Mouse (Mus musculus) ZHBTc4 (cell line): Measurements from ENCODE around the gene Pnmal1.
"Not testable (repeated sequence)": the region's sequence is repeated elsewhere in the genome, so short reads cannot be mapped to it uniquely, and the experiment has no call there.

ENCODE experiments used
- DNase-seq: peaks from one replicate; pipeline ENCODE4 v3.0.0-alpha.2; 2011; ENCODE audit warnings: low read depth, low spot score

The Pnmal1 gene

DNA sequence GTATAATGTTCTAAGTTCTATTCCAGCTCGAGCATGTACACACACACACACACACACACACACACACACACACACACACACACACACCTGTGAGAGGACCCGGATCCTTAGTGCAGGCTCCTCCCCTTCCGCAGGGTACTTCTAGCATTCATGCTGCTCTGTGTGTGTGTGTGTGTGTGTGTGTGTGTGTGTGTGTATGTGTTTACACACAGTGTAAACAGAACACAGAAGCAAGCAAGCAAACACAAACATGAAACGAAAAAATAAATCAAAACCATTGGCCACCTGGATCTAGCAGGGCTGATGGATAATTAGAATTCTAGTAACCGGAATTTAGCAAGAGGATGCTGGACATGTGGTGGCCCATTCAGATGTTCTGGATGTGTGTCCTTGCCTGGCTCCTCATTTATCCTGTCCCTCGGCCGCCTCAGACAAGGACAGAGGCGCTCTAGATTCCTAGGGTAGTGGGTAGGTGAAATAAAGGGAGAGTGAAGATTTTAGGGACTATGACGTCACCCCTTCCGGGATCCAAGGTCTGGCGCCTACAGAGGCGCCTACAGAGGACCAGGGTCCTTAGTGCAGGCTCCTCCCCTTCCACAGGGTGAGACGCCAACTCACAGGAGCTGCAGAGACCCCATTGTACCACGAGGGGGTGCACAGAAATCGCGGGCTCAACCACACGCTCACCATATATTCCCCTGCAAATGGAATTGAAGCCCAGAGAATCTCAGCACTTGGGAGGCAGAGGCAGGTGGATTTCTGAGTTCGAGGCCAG lies 8.4 kb upstream of the Pnmal1 start:
- DNase-seq, result peak; percentile 95

DNA sequence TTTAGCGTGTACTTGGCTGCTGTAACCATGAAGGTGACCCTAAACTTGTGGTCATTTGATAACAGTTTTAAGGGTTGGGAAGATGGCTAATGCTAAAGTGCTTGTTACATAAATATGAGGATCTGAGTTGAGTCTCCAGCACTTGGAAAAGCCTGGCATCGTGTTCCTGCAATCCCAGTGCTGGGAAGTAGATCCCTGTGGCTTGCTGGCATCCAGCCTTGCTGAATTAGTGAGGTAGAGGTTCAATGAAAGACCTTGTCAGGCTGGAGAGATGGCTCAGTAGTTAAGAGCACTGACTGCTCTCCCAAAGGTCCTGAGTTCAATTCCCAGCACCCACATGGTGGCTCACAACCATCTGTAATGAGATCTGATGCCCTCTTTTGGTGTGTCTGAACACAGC lies 5.7 kb upstream of the Pnmal1 start:
- DNase-seq, result not testable (repeated sequence)

DNA sequence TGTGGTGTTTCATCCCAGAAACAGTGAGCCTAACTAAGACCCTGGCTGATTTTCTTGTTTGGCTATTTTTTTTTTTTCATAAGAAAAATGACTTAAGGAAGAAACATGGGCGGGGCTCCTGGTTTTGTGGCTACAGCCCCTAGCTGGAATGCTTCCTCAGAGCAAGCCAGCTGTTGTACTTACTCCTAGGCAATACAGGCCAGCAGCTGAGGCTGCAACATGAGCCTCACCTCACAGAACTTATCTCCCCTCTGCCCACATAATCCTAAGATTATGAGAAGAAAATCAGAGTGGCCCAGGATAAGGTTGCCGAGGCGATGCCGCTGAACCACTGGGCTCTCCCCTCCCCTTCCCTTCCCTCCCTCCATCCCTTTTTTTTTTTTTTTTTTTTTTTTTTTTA lies 3.8 kb upstream of the Pnmal1 start:
- DNase-seq, result no peak

DNA sequence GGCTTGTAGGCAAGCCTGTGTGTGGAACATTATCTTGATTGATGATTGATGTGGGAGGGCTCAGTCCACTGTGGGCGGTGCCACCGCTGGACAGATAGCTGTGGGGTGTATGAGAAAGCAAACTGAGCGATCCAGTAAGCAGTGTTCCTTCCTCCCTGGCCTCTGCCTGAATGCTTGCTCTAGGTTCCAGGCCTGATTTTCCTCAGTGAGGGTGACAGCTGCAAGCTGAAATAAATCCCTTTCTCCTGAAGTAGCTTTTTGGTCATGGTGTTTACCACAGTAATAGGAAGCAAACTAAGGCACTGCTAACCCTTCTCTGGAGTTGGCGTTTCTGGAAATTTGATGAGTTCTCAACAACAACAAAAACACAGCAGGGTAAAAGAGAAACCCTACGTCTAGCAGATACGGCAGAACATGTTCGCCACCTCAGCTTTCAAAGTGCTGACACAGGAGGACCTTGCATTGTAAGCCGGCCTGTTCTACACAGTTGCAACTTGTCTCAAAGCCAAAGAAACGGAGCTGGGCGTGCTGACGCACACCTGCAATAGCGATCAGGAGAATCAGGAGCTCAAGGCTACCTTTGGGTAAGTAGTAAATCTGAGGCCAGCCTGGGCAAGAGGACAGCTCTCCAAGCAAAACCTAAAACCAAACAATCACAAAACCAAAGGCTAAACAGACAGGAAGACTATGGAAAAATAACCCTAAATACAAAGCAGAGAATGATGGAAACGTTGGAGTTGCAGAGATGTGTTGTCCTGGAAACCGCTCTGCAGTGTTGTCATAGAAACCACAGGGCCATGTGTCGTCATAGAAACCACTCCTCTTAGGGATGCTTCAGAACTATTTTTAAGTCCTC lies 2.8 kb upstream of the Pnmal1 start:
- no peak for DNase-seq

DNA sequence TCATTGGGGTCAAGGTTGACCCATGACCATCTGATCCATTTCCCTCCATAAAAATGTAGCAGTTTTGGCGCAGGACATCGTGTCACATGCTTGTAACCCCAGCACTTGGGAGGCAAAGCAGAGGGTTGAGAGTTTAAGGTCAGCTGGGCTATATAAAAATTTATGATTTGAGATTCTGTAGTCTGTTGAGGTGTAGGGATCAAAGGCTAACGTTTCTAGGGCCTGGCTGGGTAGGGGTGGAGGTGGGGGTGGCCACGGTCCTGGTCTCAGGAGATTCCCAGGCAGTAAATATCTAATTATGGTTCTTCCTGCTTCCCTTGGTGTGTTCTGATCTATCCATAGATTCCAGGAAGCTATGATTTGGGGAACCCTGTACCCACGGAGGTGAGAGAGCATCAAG lies 2.2 kb downstream of the Pnmal1 start:
- DNase-seq, result no peak

DNA sequence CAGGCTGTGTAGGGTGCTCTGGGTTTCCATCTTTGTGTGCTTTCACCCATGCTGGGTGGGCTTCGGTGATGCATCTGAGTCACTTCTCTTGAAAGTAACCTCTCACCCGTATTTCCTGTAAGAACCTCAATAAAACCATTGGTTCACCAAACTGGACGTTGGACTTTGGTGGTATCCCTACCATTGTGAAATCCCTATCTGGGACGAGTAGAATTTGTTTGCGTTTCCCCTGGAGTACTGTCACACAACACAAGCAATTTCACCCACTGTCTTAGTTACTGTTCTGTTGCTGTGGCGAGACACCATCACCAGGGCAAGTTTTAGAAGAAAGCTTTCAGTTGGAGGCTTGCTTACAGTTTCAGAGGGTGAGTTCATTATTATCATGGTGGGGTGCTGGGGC lies 8.9 kb downstream of the Pnmal1 start:
- DNase-seq, result no peak

DNA sequence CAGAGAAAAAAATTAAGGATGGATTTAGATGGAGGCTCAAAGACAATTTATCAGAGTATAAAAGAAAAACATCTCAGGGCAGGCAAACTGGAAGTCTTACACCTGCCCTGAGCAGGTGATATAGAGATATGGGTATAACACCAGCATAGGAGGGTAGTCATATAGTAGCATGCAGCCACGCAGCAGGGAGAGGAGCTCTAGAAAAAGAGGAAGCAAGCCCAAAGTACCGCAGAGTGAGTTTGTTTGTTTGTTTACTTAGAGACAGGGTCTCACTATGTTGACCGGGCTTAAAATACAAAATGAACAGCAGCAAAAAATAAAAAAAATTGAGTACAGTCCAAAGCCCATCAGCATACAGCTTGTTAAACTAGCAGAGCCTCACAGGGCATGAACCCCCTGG lies 11.7 kb downstream of the Pnmal1 start:
- DNase-seq, result no peak

DNA sequence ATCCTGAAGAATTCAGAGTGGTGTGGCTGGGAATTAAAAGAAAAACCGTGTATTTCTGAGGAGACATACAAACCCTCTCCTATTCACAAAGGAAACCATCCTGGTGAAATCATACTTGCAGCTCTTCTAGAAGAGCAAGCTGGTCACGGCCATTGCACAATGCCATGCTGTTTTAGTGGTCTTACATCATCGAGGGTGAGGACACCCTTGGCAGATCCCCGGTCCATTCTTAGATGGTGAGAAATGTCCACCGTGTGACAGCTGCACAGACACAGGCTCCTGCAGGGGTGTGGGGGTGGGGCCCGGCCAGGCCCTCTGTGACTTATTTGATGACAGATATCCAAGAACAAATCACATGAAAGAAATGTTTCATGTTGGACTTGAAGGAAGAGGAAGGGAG lies 14.5 kb downstream of the Pnmal1 start:
- no peak for DNase-seq

DNA sequence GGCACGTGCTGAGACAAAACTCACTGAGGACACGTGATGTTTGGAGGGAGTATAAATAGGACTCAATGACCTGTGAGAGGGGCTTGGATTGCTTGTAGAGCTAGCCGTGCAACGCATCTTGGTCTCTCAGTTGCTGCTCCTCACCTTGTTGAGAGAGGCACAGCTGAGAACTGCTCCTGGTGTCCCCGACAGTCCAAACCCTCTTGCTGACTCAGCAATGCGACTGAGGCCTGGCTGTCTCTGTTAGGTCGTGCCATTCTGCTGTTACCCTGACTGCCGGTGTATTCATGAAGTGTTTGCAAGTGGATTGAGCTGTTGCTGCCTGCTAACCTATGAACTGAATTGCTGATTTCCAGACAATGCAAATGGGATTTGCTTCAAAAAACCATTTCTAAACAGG lies 16.8 kb downstream of the Pnmal1 start:
- DNase-seq, result no peak

DNA sequence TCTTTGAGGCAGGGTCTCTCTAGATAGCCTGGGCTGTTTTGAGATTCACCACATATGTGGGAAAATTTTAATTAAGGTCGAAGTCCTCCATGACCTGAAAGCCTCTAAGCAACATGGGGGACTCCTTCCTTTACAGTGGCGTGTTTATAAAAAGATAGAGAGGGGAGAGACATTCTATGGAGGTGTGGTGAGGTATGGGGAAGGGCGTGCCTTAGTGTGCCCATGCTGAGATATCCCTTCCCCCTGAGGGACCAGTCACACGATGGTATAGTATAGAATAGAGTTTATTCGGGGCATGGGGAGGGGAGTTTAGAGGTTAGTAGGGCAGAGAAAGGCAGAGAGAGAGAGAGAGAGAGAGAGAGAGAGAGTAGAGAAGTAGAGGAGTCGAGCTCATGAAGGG lies 18.7 kb downstream of the Pnmal1 start:
- DNase-seq, result no peak

DNA sequence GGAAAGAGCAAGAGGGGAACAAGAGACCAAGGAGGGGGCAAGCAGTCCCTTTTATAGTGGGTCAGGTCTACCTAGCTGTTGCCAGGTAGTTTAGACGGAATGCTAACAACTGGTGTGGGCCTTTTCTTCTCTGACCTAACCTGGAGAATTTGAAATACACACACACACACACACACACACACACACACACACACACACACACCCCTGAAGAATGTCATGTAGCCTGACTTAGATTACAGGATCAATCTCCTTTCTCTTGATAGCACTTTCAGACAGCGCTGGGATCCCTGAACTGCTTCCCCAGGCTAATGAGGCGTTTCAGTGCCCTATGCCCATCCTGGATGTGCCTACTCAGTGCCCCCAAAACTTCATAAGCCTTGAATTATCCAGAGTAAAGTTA lies 19.1 kb downstream of the Pnmal1 start:
- no peak for DNase-seq

DNA sequence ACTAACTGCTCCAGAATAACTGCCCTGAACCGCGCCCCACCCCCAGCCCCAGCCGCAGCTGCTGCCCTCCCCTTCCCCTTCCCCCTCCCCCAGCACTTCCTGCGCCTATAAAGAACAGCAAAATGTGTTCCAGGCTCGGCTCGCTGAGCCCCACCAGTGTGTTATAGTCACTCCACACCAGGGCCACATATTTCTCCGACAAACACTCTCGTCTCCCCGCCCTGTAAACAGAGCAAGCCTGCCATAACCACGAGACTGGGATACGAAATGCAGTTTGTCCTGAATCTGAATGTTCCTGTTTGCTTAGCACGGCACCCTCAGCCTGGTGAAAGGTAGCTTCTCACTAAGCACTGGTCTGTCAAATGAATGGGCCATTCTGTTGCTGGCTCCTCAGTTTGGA lies 20.9 kb downstream of the Pnmal1 start:
- DNase-seq, result peak; percentile 56

DNA sequence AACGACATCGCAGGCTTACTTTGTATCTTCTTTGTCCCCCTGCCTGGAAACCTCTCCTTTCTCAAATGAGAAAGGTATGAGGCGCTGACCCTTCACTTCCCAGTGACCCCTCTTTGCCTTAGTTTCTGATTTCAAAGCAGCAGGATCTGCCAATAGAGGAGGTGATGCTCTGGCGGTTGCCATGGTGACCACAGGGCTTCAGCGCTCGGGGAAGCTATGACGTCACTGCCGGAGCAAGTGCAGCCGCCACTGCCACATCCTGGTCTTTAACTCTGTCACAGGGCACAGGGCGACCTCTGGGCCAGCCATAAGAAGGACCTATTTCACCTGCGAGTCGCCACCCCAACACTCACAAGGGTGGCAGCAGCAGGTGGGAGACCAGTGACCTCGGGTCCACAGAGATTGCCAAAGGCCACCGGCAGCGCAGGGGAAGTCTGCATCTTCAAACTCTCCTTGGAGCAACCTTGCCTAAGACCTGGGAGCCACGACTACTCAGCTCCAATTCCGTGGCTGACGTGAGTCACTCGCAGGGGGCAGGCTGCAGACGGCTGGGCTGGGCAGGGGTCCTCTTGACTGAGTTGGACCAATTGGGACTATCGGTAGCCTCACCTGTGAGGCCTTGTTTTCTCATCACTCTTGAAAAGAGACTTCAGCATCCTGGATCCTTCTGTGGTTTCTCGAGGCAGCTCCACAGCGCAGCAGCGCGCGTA lies 23.5 kb downstream of the Pnmal1 start, which contains the start of gene Gm42372:
TSS of gene Gm42372 (plus strand) at position 228 of the 710 bp plus-strand sequence.
- DNase-seq, result peak; percentile 81

DNA sequence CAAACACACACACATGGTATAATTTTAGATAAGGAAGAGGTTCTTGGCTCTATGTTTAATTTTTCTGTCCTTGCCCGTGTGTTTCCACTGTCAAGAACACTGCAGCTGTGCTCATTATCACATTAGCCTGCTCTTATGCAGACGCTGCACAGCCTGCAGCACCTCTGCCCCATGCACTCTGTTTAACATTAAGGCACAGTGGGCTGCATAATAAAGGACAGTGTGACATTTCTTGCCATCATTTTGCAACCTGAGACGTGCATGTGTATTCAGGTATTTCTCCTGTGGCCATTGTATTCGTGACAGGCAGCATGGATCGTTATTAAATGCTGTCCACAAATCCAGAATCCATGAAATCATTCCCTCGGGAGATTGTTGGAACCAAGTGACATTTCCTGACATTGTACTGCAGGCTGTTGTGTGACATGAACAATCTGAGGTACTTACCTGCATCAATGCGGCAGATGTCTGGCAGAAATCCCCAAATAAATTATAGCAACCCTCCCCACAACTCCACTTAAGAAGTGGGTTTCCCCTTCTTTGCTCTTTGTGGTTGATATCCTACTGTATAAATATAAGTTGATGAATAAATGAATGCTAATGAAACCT lies 28.2 kb downstream of the Pnmal1 start:
- DNase-seq, result no peak

DNA sequence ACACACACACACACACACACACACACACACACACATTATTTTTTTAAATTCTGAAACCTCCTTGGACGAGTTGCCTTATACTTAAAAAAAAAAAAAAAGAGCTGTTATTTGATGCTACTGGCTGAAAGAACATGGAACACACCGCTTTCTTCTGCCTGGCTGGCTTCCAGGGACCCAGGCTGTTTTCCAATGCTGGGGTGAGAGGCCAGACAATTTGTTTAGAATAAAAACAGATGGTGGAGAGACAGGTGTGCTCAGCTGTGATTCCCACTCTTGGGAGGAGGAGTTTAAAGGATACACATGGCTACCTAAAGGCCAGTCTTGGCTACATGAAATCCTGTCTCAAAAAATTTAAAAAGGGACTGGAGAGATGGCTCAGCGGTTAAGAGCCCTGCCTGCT lies 28.9 kb downstream of the Pnmal1 start:
- DNase-seq, result no peak

DNA sequence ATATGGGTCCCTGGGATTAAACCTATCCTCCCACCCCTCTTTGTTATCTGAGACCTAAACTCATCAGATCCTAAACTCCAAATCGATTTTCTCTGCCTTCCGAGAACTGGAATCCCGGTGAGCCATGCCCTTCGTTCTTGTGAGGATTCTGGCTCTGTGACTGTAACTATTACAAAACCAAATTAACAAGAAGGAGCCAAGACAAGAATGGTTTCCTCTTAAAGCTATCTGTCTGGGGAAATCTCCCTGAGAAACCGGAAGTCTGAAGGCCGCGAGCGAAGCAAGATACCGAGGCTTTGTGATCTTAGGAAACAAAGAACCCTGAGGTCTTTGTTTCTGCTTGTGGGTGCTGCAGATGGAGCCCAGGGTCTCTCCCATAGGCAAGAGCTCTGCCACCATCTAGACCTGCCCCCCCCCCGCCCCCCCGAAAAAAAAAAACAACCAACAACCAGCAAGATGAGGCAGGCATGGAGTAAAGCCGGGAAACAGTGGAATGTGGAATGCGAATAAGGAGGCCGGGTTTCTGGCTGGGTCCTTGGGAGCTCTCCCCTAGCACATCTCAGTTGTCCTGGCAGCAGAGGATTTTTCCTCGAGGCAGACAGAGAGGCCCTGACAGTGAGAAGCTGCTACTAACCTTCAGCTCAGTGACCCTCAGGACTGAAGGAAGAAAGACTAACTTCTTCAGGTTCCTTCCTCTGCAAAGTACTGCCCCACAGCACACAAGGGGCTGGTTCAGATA lies 30.7 kb downstream of the Pnmal1 start:
- peak; percentile 57 for DNase-seq

DNA sequence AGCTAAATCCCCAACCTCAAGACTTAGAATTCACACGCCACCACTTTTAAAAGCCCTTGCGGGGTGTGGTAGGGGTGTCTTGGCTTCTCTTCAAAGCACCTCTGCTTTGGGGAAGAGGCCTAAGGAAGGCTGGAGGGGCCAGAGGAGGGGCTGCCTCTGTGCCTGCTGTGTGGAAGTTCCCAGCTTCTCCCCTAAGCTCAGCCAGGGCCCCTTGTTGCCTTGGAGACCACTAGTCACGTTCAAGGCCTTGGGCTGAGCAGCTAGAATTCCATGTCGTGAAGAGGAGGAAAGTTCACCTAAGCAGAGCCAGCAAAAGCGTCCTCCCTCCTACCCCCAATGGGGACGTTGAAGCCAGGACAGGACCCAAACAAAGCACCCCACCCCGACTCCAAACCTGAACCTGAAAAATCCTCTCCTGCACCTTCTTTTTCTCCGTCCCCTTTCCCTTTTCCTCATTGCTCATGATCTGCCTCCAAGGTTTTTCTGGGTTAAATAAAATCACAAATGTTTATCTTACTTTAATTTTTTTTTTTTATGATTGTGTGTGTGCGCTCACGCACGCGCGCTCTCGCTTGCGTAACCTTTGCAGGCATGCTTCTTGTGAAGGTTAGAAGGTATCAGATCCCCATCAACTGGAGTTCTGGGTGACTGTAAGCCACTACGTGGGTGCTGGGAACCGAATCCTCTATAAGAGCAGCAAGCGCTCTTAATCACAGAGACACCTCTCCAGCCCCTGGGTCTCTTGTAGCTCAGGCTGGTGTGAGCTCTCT lies 32.4 kb downstream of the Pnmal1 start:
- peak; percentile 27 for DNase-seq

DNA sequence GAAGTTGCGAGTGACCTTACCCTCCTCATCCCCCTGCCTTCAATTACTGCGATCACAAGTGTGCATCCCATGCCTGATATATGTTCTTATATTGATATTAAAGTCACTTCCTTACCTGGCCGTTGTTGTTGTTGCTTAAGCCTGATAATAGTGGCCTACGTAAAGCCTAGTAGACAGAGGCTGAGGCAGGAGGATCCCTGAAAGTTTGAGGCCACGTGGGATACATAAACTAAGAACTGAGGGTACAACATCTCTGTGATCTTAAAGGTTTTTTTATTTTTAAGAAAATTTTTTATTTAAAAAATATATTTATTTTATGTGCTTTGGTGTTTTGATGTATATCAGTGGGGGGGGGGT lies 33.0 kb downstream of the Pnmal1 start, which contains the start of gene Ccdc8:
TSS of gene Ccdc8 (plus strand) at position 258 of the 357 bp plus-strand sequence.
- no peak for DNase-seq

DNA sequence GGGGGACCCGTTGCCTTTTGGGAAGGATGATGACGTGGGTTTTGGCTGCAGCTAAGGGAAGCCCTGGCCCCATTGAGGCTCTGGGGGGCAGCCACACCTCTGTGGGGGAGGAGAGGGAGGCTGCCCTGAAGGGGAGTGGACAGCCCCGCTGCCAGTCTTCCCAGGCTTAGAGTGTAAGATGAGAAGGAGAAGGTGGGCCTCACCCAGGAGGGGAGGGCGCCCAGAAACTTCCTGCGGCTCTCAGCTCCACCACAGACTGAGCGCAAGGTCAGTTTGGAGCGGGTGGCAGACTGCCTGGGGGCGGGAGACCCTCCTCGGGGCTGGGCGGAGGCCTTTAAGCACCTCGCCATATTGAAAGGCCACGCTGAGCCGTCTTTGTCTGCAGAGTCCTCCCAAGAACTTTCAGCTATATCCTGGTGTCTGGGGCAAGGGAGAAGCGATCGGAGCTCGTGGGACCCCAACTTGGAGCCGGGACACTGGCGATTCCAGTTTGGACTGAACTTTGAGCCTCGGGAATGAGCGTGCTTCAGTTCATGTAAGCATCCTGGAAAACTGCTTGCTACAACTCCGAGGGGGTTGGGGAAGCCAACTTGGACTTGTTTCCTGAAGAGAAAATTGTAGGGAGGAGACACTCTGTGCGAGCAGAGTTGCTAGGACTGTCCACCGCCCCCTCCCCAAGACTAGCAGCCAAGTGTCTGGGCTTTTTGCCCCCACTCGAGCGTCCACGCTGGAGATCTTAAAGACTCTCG lies 34.3 kb downstream of the Pnmal1 start:
- DNase-seq, result peak; percentile 78

DNA sequence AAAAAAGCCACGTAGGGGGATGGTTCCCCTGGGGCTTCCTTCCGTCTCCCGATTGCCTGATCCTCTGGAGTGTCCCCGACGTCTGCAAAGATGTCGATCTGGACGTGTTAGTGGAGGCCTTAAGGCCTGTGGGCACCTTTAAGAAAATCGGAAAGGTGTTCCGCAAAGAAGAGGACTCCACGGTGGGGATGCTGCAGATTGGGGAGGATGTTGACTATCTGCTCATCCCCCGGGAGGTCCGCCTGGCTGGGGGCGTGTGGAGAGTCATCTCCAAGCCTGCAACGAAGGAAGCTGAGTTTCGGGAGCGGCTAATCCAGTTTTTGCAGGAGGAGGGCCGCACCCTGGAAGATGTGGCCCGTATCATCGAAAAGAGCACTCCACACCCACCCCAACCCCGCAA lies 34.9 kb downstream of the Pnmal1 start:
- peak; percentile 23 for DNase-seq
